Mouse (Mus musculus) forebrain, embryonic 13.5 days (tissue): ENCODE results near the gene Ilk. TPM values are rescaled to one million over a fixed set of nuclear protein-coding genes. Genes with fewer than 3 reads are reported as not detected.
A peak's percentile ranks its signal among the peaks of the same experiment; 100 is the strongest.

ENCODE experiments used
- ATAC-seq: fragments of 200-750 bp; cut with Nextera tagmentation; 2 replicates; pipeline ENCODE4 v1.8.0; 2017
- H3K27ac ChIP-seq: fragments of 300-500 bp; sonication (generic); 2 replicates; pipeline ENCODE4 v1.5.1; 2015; ENCODE audit warnings: inconsistent platforms, mild to moderate bottlenecking, moderate library complexity
- H3K27me3 ChIP-seq: fragments of 300-500 bp; sonication (generic); 2 replicates; pipeline ENCODE4 v1.6.1; 2015; ENCODE audit warnings: mild to moderate bottlenecking, inconsistent platforms
- H3K36me3 ChIP-seq: fragments of 300-500 bp; sonication (generic); 2 replicates; pipeline ENCODE4 v1.6.1; 2015; ENCODE audit warnings: mild to moderate bottlenecking, inconsistent platforms; ENCODE audit not compliant: poor library complexity, severe bottlenecking
- H3K4me1 ChIP-seq: fragments of 300-500 bp; sonication (generic); 2 replicates; pipeline ENCODE4 v1.6.1; 2015; ENCODE audit warnings: inconsistent platforms
- H3K4me2 ChIP-seq: fragments of 300-500 bp; sonication (generic); 2 replicates; pipeline ENCODE4 v1.6.1; 2015; ENCODE audit warnings: inconsistent platforms, mild to moderate bottlenecking, moderate library complexity
- H3K4me3 ChIP-seq: fragments of 300-500 bp; sonication (generic); 2 replicates; pipeline ENCODE4 v1.5.1; 2015; ENCODE audit warnings: mild to moderate bottlenecking, inconsistent platforms
- H3K9ac ChIP-seq: fragments of 300-500 bp; sonication (generic); 2 replicates; pipeline ENCODE4 v1.6.1; 2015; ENCODE audit warnings: mild to moderate bottlenecking, inconsistent platforms
- H3K9me3 ChIP-seq: fragments of 300-500 bp; sonication (generic); replicated peaks from 2 replicates; pipeline ENCODE4 v1.6.1; 2016; ENCODE audit warnings: inconsistent platforms
- WGBS: fragments of 180-500 bp; shearing (Covaris S2); methylation state at CpG from one replicate; pipeline ENCODE4 v1.1.7; 2015; 5-methylcytosine and 5-hydroxymethylcytosine counted together
- polyA plus RNA-seq: library from polyadenylated mRNA; unstranded; fragments of >200 nt; fragmentation: Nextera tagmentation; extraction: Ambion mirVana; gene quantifications from 2 replicates; pipeline ENCODE4 v1.2.1, GENCODE M21; 2015

The Ilk gene
- polyA plus RNA-seq, 1 experiment from 2014 or later = 179 TPM

- Histone ChIP-seq H3K4me1 (peaks cover 57% of the 10 kb centered on the region), H3K36me3 (peaks cover 85% of the 10 kb centered on the region), H3K27me3 (no peaks in the 10 kb centered on the region), H3K27ac (no peak overlapping the region; the same call in 1 of the 2 replicates), H3K9ac (no peak overlapping the region), H3K4me2 (no peak overlapping the region), H3K9me3 (no peaks in the 10 kb centered on the region), H3K4me3 (no peak overlapping the region)
- 0 out of 2 replicates have a peak, but pooled peaks have one; percentile 4 for ATAC-seq
- WGBS = 23% methylated on average over 8 of the region's 8 CpGs
These were observed 38.3 kb downstream of the Ilk start for GRCm38 (mm10) chr7:105774661-105775060.

GRCm38 (mm10) chr7:105776026-105776425 is 39.6 kb downstream of the Ilk start:
- ATAC-seq = no peak
- no peaks in the 10 kb centered on the region for H3K27me3 ChIP-seq
- no peak overlapping the region for H3K4me2 ChIP-seq
- H3K27ac ChIP-seq = no peak overlapping the region
- H3K36me3 ChIP-seq = peaks cover 85% of the 10 kb centered on the region
- H3K4me3 ChIP-seq = no peak overlapping the region
- H3K4me1 ChIP-seq = peaks cover 55% of the 10 kb centered on the region
- no peak overlapping the region for H3K9ac ChIP-seq
- H3K9me3 ChIP-seq = no peaks in the 10 kb centered on the region
- 89% methylated on average over 2 of the region's 2 CpGs for WGBS

GRCm38 (mm10) chr7:105777316-105777715 is 40.9 kb downstream of the Ilk start:
- ATAC-seq = no peak
- H3K4me2 ChIP-seq = peak overlapping the region; percentile 22; the same call in 1 of the 2 replicates
- H3K9ac ChIP-seq = peak overlapping the region; percentile 40; the same call in 1 of the 2 replicates
- WGBS = 94% methylated on average over 1 of the region's 1 CpGs
- H3K9me3 ChIP-seq = no peaks in the 10 kb centered on the region
- peaks cover 85% of the 10 kb centered on the region for H3K36me3 ChIP-seq
- peaks cover 49% of the 10 kb centered on the region for H3K4me1 ChIP-seq
- no peaks in the 10 kb centered on the region for H3K27me3 ChIP-seq
- H3K27ac ChIP-seq = no peak overlapping the region
- H3K4me3 ChIP-seq = no peak overlapping the region

GRCm38 (mm10) chr7:105777797-105778552 is 41.6 kb downstream of the Ilk start:
- Histone ChIP-seq H3K27ac (peak overlapping the region; percentile 61), H3K36me3 (peaks cover 85% of the 10 kb centered on the region), H3K9ac (peak overlapping the region; percentile 40), H3K4me3 (no peak overlapping the region), H3K4me2 (peak overlapping the region; percentile 28), H3K9me3 (no peaks in the 10 kb centered on the region), H3K27me3 (no peaks in the 10 kb centered on the region), H3K4me1 (peaks cover 55% of the 10 kb centered on the region)
- peak; percentile 13; the same call in 1 of the 2 replicates for ATAC-seq
- WGBS = 74% methylated on average over 13 of the region's 13 CpGs

GRCm38 (mm10) chr7:105778553-105779265 is 42.3 kb downstream of the Ilk start:
- Histone ChIP-seq H3K4me1 (peaks cover 62% of the 10 kb centered on the region), H3K4me3 (no peak overlapping the region), H3K9me3 (no peaks in the 10 kb centered on the region), H3K27me3 (no peaks in the 10 kb centered on the region), H3K36me3 (peaks cover 86% of the 10 kb centered on the region), H3K4me2 (peak overlapping the region; percentile 28), H3K27ac (peak overlapping the region; percentile 61), H3K9ac (peak overlapping the region; percentile 40; the same call in 1 of the 2 replicates)
- ATAC-seq = peak; percentile 57
- WGBS = 40% methylated on average over 4 of the region's 4 CpGs

- no peaks in the 10 kb centered on the region for H3K27me3 ChIP-seq
- ATAC-seq = no peak
- no peaks in the 10 kb centered on the region for H3K9me3 ChIP-seq
- H3K36me3 ChIP-seq = peaks cover 70% of the 10 kb centered on the region
- WGBS = 53% methylated on average over 4 of the region's 4 CpGs
- no peak overlapping the region for H3K27ac ChIP-seq
- peaks cover 58% of the 10 kb centered on the region for H3K4me1 ChIP-seq
- peak overlapping the region; percentile 88 for H3K4me2 ChIP-seq
- H3K4me3 ChIP-seq = 0 out of 2 replicates have a peak overlapping the region, but pooled peaks have one; percentile 99
- peak overlapping the region; percentile 52; the same call in 1 of the 2 replicates for H3K9ac ChIP-seq
These were observed 47.5 kb downstream of the Ilk start for GRCm38 (mm10) chr7:105783861-105784260.

- Histone ChIP-seq H3K27me3 (no peaks in the 10 kb centered on the region), H3K9ac (peak overlapping the region; percentile 51), H3K36me3 (peaks cover 63% of the 10 kb centered on the region), H3K27ac (0 out of 2 replicates have a peak overlapping the region, but pooled peaks have one; percentile 25), H3K4me1 (peaks cover 51% of the 10 kb centered on the region), H3K9me3 (no peaks in the 10 kb centered on the region), H3K4me2 (peak overlapping the region; percentile 88), H3K4me3 (peak overlapping the region; percentile 99)
- WGBS = 12% methylated on average over 4 of the region's 4 CpGs
- ATAC-seq = no peak
These were observed 48.2 kb downstream of the Ilk start for GRCm38 (mm10) chr7:105784556-105784955.

GRCm38 (mm10) chr7:105786506-105787284 is 50.3 kb downstream of the Ilk start:
- Histone ChIP-seq H3K4me2 (peak overlapping the region; percentile 88), H3K36me3 (peaks cover 42% of the 10 kb centered on the region), H3K27me3 (no peaks in the 10 kb centered on the region), H3K4me3 (peak overlapping the region; percentile 99), H3K4me1 (peaks cover 49% of the 10 kb centered on the region), H3K27ac (peak overlapping the region; percentile 96), H3K9ac (peak overlapping the region; percentile 100), H3K9me3 (no peaks in the 10 kb centered on the region)
- 4% methylated on average over 19 of the region's 20 CpGs for whole genome bisulfite sequencing
- ATAC-seq = peak; percentile 76

GRCm38 (mm10) chr7:105787285-105788140 is 51.1 kb downstream of the Ilk start, which contains the start of gene Dchs1:
Dchs1 (minus strand) TSS chr7:105787654.
- H3K9ac ChIP-seq = peak within 1 kb of the TSS; percentile 100
- peak within 1 kb of the TSS; percentile 96 for H3K27ac ChIP-seq
- WGBS = under 1% methylated on average over 64 of the region's 97 CpGs
- H3K36me3 ChIP-seq = peaks cover 34% of the 10 kb centered on the region
- no peaks in the 10 kb centered on the region for H3K9me3 ChIP-seq
- peak within 1 kb of the TSS; percentile 88 for H3K4me2 ChIP-seq
- H3K27me3 ChIP-seq = no peaks in the 10 kb centered on the region
- peaks cover 48% of the 10 kb centered on the region for H3K4me1 ChIP-seq
- peak within 1 kb of the TSS; percentile 99 for H3K4me3 ChIP-seq
- ATAC-seq = peak; percentile 83

GRCm38 (mm10) chr7:105791147-105791546 is 54.8 kb downstream of the Ilk start:
- no peaks in the 10 kb centered on the region for H3K9me3 ChIP-seq
- 91% methylated on average over 1 of the region's 1 CpGs for WGBS
- H3K9ac ChIP-seq = no peak overlapping the region
- no peak overlapping the region for H3K27ac ChIP-seq
- H3K4me3 ChIP-seq = no peak overlapping the region
- H3K4me1 ChIP-seq = peaks cover 11% of the 10 kb centered on the region
- H3K27me3 ChIP-seq = no peaks in the 10 kb centered on the region
- no peak for ATAC-seq
- H3K36me3 ChIP-seq = no peaks in the 10 kb centered on the region
- no peak overlapping the region for H3K4me2 ChIP-seq
